Mouse (Mus musculus): Measurements from ENCODE around the gene Clhc1.
"Not testable (repeated sequence)": the region's sequence is repeated elsewhere in the genome, so short reads cannot be mapped to it uniquely, and the experiment has no call there.

Clhc1 gene

DNA sequence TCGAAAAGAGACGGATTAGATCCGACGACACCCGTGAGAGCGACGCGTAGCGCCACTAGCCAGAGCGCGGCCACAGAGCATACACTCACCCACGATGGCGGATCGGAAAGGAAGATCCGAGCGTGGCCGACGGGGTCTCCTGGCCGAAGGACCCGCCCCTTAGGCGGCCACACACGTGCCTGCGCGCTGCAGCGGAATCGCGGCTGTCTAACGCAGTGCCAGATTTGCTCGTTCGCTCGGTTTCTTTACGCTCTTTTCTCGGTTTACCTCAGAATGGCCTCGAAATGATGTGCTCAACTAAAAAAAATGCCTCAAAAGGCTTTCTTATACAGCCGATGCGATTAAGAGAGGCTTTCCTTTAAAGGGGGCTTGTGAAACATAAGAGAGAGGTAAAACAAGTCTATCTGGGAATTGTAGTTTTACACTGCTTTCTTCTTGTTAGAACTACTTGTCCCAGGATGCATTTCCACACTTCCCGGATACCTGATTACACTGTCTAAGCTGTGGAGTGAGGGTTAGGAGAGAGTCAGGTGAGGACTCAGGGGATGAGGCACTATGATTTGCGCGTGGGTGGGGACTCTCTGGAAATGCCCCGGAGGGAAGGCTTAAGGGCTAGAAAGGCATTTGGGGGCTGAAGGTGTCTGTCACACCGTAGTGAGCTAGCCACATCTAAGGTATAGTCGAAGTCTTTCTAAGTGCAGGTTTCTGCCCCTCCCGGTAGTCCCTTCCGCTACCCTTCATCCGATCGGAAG, at the start of gene Clhc1, which contains the start of gene Rps27a:
Gene Clhc1 (plus strand): TSS at position 199 of the 752 bp plus-strand sequence.
Gene Rps27a (minus strand): TSS at position 358 of the 752 bp plus-strand sequence.
- DNase-seq (ENCODE audit: low spot score in 2 of 2): peak; percentile 93 to 94

DNA sequence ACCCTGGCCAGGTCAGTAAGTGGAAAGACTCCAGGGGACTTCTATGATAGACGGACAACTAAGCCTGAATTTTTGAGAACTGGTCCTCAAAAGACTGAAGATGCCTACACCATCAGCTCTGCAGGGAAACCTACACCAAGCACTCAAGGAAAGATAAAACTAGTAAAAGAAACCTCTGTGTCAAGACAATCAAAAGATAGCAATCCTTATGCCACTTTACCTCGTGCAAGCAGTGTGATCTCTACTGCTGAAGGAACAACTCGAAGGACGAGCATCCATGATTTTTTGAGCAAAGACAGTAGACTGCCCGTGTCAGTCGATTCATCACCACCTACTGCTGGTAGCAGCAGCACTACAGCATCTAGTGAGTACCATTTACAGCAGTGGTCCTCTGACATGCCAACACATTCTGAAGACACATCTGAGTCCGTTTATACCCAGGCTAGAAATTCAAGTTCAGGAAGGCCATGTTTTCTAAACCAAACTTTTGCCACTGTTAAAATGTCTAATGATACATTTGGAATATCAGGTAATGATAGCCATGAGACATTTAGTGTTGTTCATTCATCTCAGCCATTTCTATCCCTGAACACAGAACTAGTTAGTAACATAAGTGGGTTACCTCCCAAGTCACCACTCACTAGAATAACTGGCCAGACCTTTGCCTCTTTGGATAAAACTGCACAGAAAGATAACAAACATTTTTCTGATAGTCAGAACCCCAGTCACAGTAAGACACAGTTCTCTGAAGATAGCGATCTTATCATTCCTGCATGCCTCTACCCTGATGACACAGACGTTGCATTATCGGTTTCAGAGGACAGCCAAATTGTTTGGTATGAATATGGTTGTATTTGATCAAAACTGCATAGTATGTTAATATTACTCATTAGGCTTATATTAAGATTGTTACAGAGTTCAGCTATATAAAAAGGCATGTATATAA, 43.5 kb upstream of the Clhc1 start:
- no peak for DNase-seq (ENCODE audit: low spot score in 2 of 2)

- no peak for DNase-seq (ENCODE audit: low spot score in 2 of 2)
Observed at GRCm38 (mm10) chr11:29504899-29505625, 42.7 kb upstream of the Clhc1 start.

GRCm38 (mm10) chr11:29509421-29509820, 38.3 kb upstream of the Clhc1 start:
- DNase-seq (ENCODE audit: low spot score in 2 of 2): no peak

DNA sequence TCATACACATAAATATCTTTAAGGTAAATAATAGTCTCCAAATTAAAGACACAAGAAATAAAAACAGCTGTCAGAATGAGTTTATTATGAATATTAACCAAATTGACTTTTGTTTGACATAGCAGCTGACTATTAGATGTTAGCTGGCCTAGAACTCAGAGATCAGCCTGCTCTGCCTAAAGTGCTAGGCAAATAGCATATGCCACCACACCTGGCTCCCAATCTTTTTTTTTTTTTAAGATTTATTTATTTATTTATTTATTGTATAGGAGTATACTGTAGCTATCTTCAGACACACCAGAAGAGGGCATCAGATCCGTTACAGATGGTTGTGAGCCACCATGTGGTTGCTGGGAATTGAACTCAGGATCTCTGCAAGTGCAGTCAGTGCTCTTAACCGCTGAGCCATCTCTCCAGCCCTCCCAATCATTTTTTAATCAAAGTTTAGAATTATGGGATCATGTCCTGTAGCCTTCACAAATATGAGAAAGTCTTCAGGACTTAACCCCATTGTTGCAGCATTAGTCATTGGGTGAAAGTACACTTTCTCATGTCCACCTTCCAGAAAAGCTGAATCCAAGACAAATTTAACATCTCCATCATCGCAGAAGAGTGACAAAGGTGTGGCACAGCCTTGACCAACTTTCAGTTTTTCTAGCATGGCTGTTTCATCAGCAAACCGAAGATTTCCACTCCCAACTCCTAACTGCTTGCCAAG, 34.8 kb upstream of the Clhc1 start:
- no peak for DNase-seq (ENCODE audit: low spot score in 2 of 2)

- peak in 1 of 2 experiments; percentile 12 for DNase-seq (ENCODE audit: low spot score in 2 of 2)
Observed at GRCm38 (mm10) chr11:29514325-29514681, 33.4 kb upstream of the Clhc1 start.

GRCm38 (mm10) chr11:29514682-29515412, 32.9 kb upstream of the Clhc1 start, which contains the start of gene Prorsd1:
Gene Prorsd1 (minus strand): TSS chr11:29515033.
- DNase-seq (ENCODE audit: low spot score in 2 of 2): peak; percentile 88 to 94

GRCm38 (mm10) chr11:29525988-29526794, 21.6 kb upstream of the Clhc1 start, which contains the start of gene Mtif2:
Gene Mtif2 (plus strand): TSS chr11:29526408.
- DNase-seq (ENCODE audit: low spot score in 2 of 2): peak; percentile 50 to 56

- DNase-seq (ENCODE audit: low spot score in 2 of 2): no peak
Observed at GRCm38 (mm10) chr11:29538201-29538600, 9.5 kb upstream of the Clhc1 start.

GRCm38 (mm10) chr11:29544225-29544945, 3.4 kb upstream of the Clhc1 start:
- no peak for DNase-seq (ENCODE audit: low spot score in 2 of 2)

GRCm38 (mm10) chr11:29545150-29545752, 2.5 kb upstream of the Clhc1 start:
- DNase-seq (ENCODE audit: low spot score in 2 of 2): not testable (repeated sequence)

DNA sequence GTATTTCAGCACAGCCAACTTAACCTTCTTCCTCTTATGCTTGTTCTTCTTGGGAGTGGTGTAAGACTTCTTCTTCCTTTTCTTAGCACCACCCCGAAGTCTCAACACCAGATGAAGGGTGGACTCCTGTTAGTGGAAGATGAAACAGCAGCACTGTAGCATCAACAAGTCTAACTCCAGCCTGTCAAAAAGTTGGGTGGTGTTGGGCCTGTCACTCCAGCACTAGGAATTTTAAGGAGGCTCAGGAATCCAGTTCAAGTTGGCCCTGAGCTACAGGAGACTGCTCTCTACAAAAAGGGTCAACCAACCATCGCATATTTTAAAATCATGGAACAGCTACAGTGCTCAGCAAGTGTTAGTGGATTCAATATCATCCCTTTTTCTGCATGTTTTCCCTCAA, 1.5 kb upstream of the Clhc1 start:
- DNase-seq (ENCODE audit: low spot score in 2 of 2): not testable (repeated sequence)

GRCm38 (mm10) chr11:29546762-29547161, 988 bp upstream of the Clhc1 start:
- DNase-seq (ENCODE audit: low spot score in 2 of 2): no peak

DNA sequence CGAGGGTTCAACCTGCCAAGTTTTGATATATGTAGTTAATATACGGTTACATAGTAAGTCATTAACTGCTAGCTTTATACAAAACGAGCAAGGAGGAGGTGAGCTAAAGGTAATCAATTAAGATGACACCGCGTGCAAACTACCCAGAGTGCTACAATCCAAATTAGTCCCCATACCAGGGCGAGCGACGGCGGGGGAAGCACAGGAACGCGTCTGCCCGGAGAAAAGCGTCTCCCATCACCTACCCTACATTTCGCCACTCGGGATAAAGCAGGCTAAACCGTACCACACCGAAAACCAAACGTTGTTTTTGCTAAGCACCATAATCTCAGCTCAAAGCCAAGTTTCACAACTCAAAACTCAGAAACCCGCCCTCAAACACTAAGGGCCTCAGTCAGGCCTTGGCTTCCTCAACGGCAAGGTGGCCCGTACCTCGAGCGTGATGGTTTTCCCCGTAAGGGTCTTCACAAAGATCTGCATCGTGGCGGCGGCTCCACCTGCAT, 450 bp upstream of the Clhc1 start:
- no peak for DNase-seq (ENCODE audit: low spot score in 2 of 2)

GRCm38 (mm10) chr11:29548504-29549424, 1.0 kb downstream of the Clhc1 start:
- DNase-seq (ENCODE audit: low spot score in 2 of 2): no peak

GRCm38 (mm10) chr11:29549425-29549778, 1.7 kb downstream of the Clhc1 start:
- DNase-seq (ENCODE audit: low spot score in 2 of 2): peak in 1 of 2 experiments; percentile 42

DNA sequence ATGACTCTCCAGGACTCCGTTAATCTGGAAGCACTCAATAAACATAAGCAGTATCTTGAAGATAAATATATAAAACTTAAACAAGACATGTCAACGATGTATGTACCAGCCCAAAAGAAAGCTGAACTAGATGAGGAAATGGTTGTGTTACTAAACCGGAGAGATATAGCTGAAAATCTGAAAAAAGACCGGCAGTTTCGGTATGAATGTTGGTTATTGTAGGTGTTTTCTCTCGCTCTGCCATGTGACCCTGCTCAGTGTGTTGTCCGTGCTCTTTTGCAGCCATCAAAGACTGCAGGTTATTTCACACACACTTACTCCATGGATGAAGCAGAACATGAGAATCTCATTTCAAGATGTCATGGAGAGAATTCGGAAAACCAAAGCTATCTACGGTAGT, 12.7 kb downstream of the Clhc1 start:
- DNase-seq (ENCODE audit: low spot score in 2 of 2): no peak
